Mouse (Mus musculus): ENCODE data around the gene Dmrtc1b. TPM values are rescaled to one million over a fixed set of nuclear protein-coding genes. Genes with fewer than 3 reads are reported as not detected.
"Not testable (repeated sequence)": the region's sequence is repeated elsewhere in the genome, so short reads cannot be mapped to it uniquely, and the experiment has no call there.

Gene Dmrtc1b
- polyA plus RNA-seq (2012; ENCODE audit: insufficient read depth, low replicate concordance) = not detected in 2 replicates

- H3K9me3 ChIP-seq; H3K4me1 ChIP-seq; H3K36me3 ChIP-seq (replicated peaks; ENCODE audit: low read length); H3K4me3 ChIP-seq (replicated peaks); H3K27me3 ChIP-seq (replicated peaks): not testable (repeated sequence)
Measured at GRCm38 (mm10) chrX:102707535-102707934, at the start of gene Dmrtc1b, which contains the start of gene Gm9112. Gene Dmrtc1b (plus strand): TSS chrX:102707865. Gene Gm9112 (minus strand): TSS chrX:102707635.

DNA sequence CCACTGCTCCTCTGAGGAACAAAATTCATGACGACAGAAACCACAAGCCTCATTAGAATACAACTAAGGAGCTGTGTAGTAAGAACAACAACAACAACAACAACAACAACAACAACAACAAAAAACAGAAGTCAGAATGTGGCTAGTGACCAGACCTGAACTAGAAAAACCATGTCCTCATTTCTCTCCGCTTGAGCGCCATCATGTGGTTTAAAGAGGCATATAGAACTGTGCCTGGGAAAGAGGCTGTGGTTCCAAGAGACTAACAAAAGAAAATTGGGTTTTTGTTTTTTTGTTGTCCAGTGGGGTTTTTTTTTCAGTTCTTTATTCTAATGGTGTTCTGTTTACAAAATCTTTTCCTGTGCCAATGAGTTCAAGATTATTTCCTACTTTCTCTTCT is 47.0 kb upstream of the Dmrtc1b start:
- no peaks in the 10 kb centered on the region for H3K9me3 ChIP-seq
- H3K4me1 ChIP-seq = no peaks in the 10 kb centered on the region
- H3K27me3 ChIP-seq (replicated peaks) = peaks cover 7% of the 10 kb centered on the region
- no peaks in the 10 kb centered on the region for H3K36me3 ChIP-seq (replicated peaks; ENCODE audit: low read length)
- no peak for TF ChIP-seq GATA1 (IDR thresholded peaks at IDR 0.05; ENCODE audit: borderline replicate concordance, low read length)
- no peak for TF ChIP-seq FLI1 (IDR thresholded peaks at IDR 0.05; ENCODE audit: low read length)
- no peak overlapping the region for H3K4me3 ChIP-seq (replicated peaks)

DNA sequence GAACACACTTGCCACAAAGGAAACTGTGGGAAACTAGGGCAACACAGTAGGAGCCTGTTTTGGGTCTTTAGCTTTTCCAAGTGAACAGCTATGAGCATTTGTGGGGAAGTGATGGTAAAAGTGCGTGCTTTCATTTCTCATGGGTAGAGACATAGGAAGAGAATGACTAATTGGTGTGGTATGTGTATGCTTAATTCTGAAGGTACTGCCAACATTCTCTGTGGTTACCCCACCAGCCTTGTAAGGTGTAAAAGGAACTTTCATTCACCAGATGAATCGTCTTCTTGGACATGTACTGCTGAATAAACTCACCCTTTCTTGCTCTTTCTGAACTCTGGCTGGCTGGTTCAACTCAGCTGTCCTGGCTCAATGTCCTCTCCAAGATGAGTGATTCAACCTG is 41.0 kb upstream of the Dmrtc1b start:
- Histone ChIP-seq H3K4me3 (replicated peaks) (no peak overlapping the region), H3K9me3 (no peaks in the 10 kb centered on the region), H3K4me1 (no peaks in the 10 kb centered on the region), H3K27me3 (replicated peaks) (peaks cover 6% of the 10 kb centered on the region), H3K36me3 (replicated peaks; ENCODE audit: low read length) (no peaks in the 10 kb centered on the region)
- TF ChIP-seq GATA1 (IDR thresholded peaks at IDR 0.05; ENCODE audit: borderline replicate concordance, low read length) (no peak), FLI1 (IDR thresholded peaks at IDR 0.05; ENCODE audit: low read length) (no peak)

- not testable (repeated sequence) for H3K27me3 ChIP-seq (replicated peaks); H3K4me1 ChIP-seq; H3K9me3 ChIP-seq; H3K4me3 ChIP-seq (replicated peaks); H3K36me3 ChIP-seq (replicated peaks; ENCODE audit: low read length)
Measured at GRCm38 (mm10) chrX:102684706-102685105, 23.0 kb upstream of the Dmrtc1b start.

DNA sequence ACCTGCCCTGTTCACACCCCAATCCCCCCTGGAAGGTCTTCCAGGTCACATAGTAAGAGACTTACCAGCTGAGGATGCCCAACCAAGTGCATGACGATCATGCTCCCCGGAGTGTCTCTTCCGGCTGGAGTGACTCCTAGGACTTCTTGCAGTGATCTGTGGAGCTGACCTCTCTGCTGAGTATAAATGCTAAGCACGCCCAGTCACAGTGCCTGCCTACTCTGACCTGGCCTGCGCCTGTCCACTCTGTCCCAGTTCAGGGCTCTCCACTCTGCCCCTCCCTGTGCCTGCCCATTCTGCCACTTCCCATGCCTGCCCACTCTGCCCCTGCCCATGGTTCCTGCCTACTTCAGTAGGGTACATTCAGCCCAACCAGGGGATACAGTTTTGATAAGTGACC is 20.8 kb upstream of the Dmrtc1b start, which contains the start of gene Gm3880:
TSS of gene Gm3880 (minus strand) at position 101 of the 400 bp plus-strand sequence.
- not testable (repeated sequence) for H3K4me1 ChIP-seq; H3K36me3 ChIP-seq (replicated peaks; ENCODE audit: low read length); H3K27me3 ChIP-seq (replicated peaks); H3K9me3 ChIP-seq; H3K4me3 ChIP-seq (replicated peaks)

- not testable (repeated sequence) for H3K4me1 ChIP-seq; H3K36me3 ChIP-seq (replicated peaks; ENCODE audit: low read length); H3K4me3 ChIP-seq (replicated peaks); H3K27me3 ChIP-seq (replicated peaks); H3K9me3 ChIP-seq
Measured at GRCm38 (mm10) chrX:102689252-102689651, 18.4 kb upstream of the Dmrtc1b start.

GRCm38 (mm10) chrX:102700636-102701035 is 7.0 kb upstream of the Dmrtc1b start:
- H3K4me3 ChIP-seq (replicated peaks); H3K27me3 ChIP-seq (replicated peaks); H3K4me1 ChIP-seq; H3K9me3 ChIP-seq; H3K36me3 ChIP-seq (replicated peaks; ENCODE audit: low read length): not testable (repeated sequence)

GRCm38 (mm10) chrX:102724226-102724625 is 16.6 kb downstream of the Dmrtc1b start:
- H3K4me3 ChIP-seq (replicated peaks); H3K27me3 ChIP-seq (replicated peaks); H3K4me1 ChIP-seq; H3K36me3 ChIP-seq (replicated peaks; ENCODE audit: low read length); H3K9me3 ChIP-seq: not testable (repeated sequence)

Other genes with a start within 250 kb of the Dmrtc1b start
- gene Hdac8, start 202.5 kb upstream of the Dmrtc1b start, polyA plus RNA-seq (2012; ENCODE audit: insufficient read depth, low replicate concordance) = 5.1 TPM in 1 of 2 replicates, not detected in the other
- 0.34 and 0.99 TPM in 2 replicates for gene Phka1, start 63.6 kb upstream of the Dmrtc1b start, polyA plus RNA-seq (2012; ENCODE audit: insufficient read depth, low replicate concordance)
- gene Gm3880, start 20.9 kb upstream of the Dmrtc1b start, polyA plus RNA-seq (2012; ENCODE audit: insufficient read depth, low replicate concordance) = not detected in 2 replicates
- gene Gm9112, start 230 bp upstream of the Dmrtc1b start, polyA plus RNA-seq (2012; ENCODE audit: insufficient read depth, low replicate concordance) = not detected in 2 replicates
- gene Dmrtc1c1, start 95.1 kb downstream of the Dmrtc1b start, polyA plus RNA-seq (2012; ENCODE audit: insufficient read depth, low replicate concordance) = not detected in 2 replicates
- gene Dmrtc1c2, start 146.8 kb downstream of the Dmrtc1b start, polyA plus RNA-seq (2012; ENCODE audit: insufficient read depth, low replicate concordance) = not detected in 2 replicates
- not detected in 2 replicates for gene 1700031F05Rik, start 160.1 kb downstream of the Dmrtc1b start, polyA plus RNA-seq (2012; ENCODE audit: insufficient read depth, low replicate concordance)
- gene Dmrtc1a, start 200.8 kb downstream of the Dmrtc1b start, polyA plus RNA-seq (2012; ENCODE audit: insufficient read depth, low replicate concordance) = not detected in 2 replicates
- gene 1700011M02Rik, start 201.0 kb downstream of the Dmrtc1b start, polyA plus RNA-seq (2012; ENCODE audit: insufficient read depth, low replicate concordance) = not detected in 2 replicates
- not detected in 2 replicates for gene 1700018G05Rik, start 220.5 kb downstream of the Dmrtc1b start, polyA plus RNA-seq (2012; ENCODE audit: insufficient read depth, low replicate concordance)

Measured in megakaryocyte, embryonic 14.5 days (primary cell).